Mouse (Mus musculus) liver, embryonic 16.5 days (tissue): Measurements from ENCODE around the gene Tmcc1. TPM values are rescaled to one million over a fixed set of nuclear protein-coding genes. Genes with fewer than 3 reads are reported as not detected.

Source experiments
- ATAC-seq: fragments of 200-750 bp; cut with Nextera tagmentation; 2 replicates; pipeline ENCODE4 v1.8.0; 2017; ENCODE audit warnings: low read depth, mild to moderate bottlenecking, moderate number of reproducible peaks, moderate library complexity
- H3K27ac ChIP-seq: fragments of 300-500 bp; sonication (generic); 2 replicates; pipeline ENCODE4 v1.5.1; 2014; ENCODE audit warnings: mild to moderate bottlenecking, low read length
- H3K27me3 ChIP-seq: fragments of 300-500 bp; sonication (generic); 2 replicates; pipeline ENCODE4 v1.6.1; 2014; ENCODE audit warnings: low read depth, low read length, mixed read lengths; ENCODE audit not compliant: control insufficient read depth, insufficient read depth
- H3K36me3 ChIP-seq: fragments of 300-500 bp; sonication (generic); 2 replicates; pipeline ENCODE4 v1.6.1; 2014; ENCODE audit warnings: mild to moderate bottlenecking; ENCODE audit not compliant: control insufficient read depth, insufficient read depth
- H3K4me1 ChIP-seq: fragments of 300-500 bp; sonication (generic); 2 replicates; pipeline ENCODE4 v1.6.1; 2014; ENCODE audit warnings: low read depth, low read length, mixed read lengths; ENCODE audit not compliant: control insufficient read depth
- H3K4me2 ChIP-seq: fragments of 300-500 bp; sonication (generic); 2 replicates; pipeline ENCODE4 v1.6.1; 2014; ENCODE audit warnings: low read depth, low read length, mixed read lengths
- H3K4me3 ChIP-seq: fragments of 300-500 bp; sonication (generic); 2 replicates; pipeline ENCODE4 v1.5.1; 2014; ENCODE audit warnings: low read depth, mild to moderate bottlenecking, low read length
- H3K9ac ChIP-seq: fragments of 300-500 bp; sonication (generic); 2 replicates; pipeline ENCODE4 v1.6.1; 2014; ENCODE audit warnings: low read depth, low read length
- H3K9me3 ChIP-seq: fragments of 300-500 bp; sonication (generic); replicated peaks from 2 replicates; pipeline ENCODE4 v1.6.1; 2016; ENCODE audit warnings: low read length; ENCODE audit not compliant: control insufficient read depth
- WGBS: fragments of 180-500 bp; shearing (Covaris S2); extraction: QIAGEN DNeasy Blood & Tissue Kit; methylation state at CpG from one replicate; pipeline ENCODE4 v1.1.7; 2014; ENCODE audit not compliant: insufficient replicate concordance; 5-methylcytosine and 5-hydroxymethylcytosine counted together
- polyA plus RNA-seq: library from polyadenylated mRNA; unstranded; fragments of >200 nt; fragmentation: Nextera tagmentation; extraction: Ambion mirVana; gene quantifications from 2 replicates; pipeline ENCODE4 v1.2.1, GENCODE M21; 2015

The Tmcc1 gene
- polyA plus RNA-seq, 1 experiment from 2014 or later, result 3.6 TPM

DNA sequence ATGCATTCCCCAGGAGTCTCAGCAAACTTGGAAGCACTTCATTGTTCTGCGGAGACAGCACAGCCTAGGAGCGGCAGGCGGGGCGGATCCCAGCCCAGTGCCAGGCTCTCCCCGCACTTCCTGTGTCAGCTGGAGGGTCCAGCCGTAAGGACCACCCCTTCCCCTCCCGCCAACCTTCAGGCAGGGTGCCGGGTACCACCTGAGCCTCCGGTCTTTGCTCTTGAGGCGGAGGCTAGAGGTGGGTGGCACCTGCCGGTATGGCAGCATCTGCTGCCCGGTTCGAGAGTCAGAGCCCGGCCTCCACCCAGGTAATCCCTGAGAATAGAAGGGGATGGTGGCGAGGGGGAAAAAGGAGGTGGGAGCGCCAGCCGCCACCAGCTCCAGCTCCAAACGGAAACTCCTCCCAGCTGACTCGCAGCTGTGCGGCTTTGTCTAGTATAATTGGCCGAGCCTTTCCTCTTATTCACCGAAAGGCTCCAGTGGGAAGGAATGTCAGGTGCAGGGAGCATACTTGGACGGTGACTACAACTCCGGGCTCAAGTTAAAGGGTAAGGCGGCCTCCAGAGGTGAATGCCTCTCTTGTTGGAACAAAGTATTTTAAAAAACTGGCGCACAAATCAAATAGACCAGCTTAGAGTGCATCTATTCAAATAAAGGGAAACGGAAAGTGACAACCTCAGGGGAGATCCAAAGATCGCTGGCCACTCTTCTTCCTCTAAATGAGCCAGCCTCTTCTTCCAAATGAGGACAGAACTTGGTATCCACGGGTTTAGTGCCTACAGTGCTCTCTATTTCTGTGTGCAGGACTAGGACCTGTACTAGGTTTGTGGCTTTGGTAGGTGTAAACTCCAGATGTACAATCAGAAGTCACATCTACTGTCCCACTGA lies 85.6 kb downstream of the Tmcc1 start:
- Histone ChIP-seq H3K27me3 (no peaks in the 10 kb centered on the region), H3K4me2 (peak overlapping the region; percentile 75), H3K4me3 (peak overlapping the region; percentile 59), H3K9ac (peak overlapping the region; percentile 45), H3K9me3 (no peaks in the 10 kb centered on the region), H3K27ac (no peak overlapping the region), H3K36me3 (no peaks in the 10 kb centered on the region), H3K4me1 (peaks cover 8% of the 10 kb centered on the region)
- peak; percentile 47 for ATAC-seq
- WGBS, result 2% methylated on average over 29 of the region's 29 CpGs

DNA sequence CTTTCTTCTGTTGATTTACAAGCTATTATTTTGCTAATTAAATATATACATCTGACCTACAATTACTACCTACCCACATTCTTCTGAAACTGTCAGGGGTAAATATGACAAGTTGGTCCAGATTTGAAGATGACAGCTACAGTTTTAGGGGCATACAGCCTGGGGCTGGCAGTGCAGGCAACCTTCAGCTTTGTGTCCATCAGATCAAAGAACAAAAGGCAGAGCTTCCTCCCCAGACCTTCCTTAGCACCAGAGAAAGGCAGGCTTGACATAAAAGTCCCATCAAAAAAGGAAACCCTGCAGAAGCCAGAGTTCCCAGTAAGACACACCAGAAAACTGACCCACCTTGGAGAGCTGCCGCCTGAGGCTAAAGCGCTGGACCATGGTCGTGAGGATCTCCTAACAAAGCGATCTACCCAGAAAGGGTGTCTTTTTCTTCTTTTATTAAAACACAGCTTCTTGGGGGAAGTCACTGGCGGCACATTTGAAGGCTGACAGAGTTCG lies 86.3 kb downstream of the Tmcc1 start:
- H3K9ac ChIP-seq, result no peak overlapping the region; the same call in 1 of the 2 replicates

DNA sequence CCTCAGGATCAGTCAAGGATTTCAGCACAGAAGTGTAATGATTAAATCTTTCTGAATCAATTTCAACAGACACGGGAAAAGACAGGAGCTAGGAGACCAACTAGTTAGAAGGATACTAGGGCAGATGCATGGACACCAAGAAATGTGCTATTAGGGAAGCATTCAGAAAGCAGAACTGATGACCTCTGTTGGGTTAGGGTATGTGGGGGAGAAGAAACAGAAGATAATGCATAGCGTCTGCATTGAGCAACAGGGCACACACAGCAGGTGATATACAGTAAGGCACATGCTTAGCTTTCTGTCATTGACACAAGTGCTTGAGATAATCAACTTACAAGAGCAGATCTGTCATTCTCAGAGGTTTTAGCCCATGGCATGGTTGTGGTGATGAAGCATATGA lies 95.7 kb downstream of the Tmcc1 start:
- Histone ChIP-seq H3K27ac (no peak overlapping the region), H3K9ac (no peak overlapping the region), H3K4me1 (no peaks in the 10 kb centered on the region; the same call in 1 of the 2 replicates), H3K36me3 (no peaks in the 10 kb centered on the region), H3K4me2 (no peak overlapping the region), H3K4me3 (no peak overlapping the region), H3K27me3 (no peaks in the 10 kb centered on the region), H3K9me3 (no peaks in the 10 kb centered on the region)
- ATAC-seq, result no peak
- 54% methylated on average over 2 of the region's 2 CpGs for WGBS

More for the DNA sequence above, 86.3 kb downstream of the Tmcc1 start:
- WGBS, result 12% methylated on average over 6 of the region's 6 CpGs
- Histone ChIP-seq H3K4me1 (peaks cover 8% of the 10 kb centered on the region), H3K4me3 (peak overlapping the region; percentile 59), H3K9me3 (no peaks in the 10 kb centered on the region), H3K4me2 (peak overlapping the region; percentile 75), H3K27ac (no peak overlapping the region), H3K27me3 (no peaks in the 10 kb centered on the region), H3K36me3 (no peaks in the 10 kb centered on the region)
- ATAC-seq, result no peak

DNA sequence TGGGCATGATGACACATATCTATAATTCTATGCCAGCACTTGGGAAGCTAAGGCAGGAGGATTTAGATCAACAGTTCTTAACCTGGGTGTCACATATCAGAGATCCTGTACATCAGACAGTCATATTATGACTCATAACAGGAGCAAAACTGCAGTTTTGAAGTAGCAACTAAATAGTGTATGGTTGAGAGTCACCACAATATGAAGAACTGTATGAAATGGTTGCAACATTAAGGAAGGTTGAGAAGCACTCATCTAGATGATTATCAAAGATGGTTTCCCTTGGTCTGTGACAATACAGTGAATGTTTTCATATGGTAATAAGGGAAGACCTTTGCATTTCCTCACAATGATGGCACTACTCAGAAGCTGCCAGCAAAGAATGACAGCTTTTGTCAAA lies 103.9 kb downstream of the Tmcc1 start:
- Histone ChIP-seq H3K9me3 (no peaks in the 10 kb centered on the region), H3K4me2 (no peak overlapping the region), H3K27me3 (no peaks in the 10 kb centered on the region), H3K27ac (no peak overlapping the region), H3K36me3 (no peaks in the 10 kb centered on the region), H3K9ac (no peak overlapping the region), H3K4me3 (no peak overlapping the region), H3K4me1 (no peaks in the 10 kb centered on the region; the same call in 1 of the 2 replicates)
- ATAC-seq, result no peak

DNA sequence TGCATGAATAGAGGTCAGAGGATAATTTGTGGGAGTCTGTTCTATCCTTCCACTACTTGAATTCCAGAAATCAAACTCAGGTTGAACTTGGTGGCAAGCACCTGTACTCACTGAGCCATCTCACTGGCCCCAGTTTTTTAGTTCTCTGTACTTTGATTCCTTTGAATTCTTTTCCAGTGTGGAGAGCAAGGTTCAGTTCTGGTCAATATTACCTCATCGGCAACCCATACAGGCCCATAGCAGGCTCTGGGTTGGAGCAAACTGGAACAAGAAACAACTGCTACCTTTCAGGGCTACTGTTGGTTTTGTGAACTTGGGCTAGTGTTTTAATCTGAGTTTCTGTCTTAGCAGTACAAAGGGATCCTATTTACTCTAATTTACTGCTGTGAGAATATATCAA lies 107.2 kb downstream of the Tmcc1 start:
- peak; percentile 87 for ATAC-seq
- no peaks in the 10 kb centered on the region for H3K9me3 ChIP-seq
- no peak overlapping the region for H3K4me3 ChIP-seq
- no peaks in the 10 kb centered on the region for H3K36me3 ChIP-seq
- H3K9ac ChIP-seq, result no peak overlapping the region
- no peaks in the 10 kb centered on the region for H3K27me3 ChIP-seq
- no peak overlapping the region for H3K27ac ChIP-seq
- WGBS, result 81% methylated on average over 1 of the region's 1 CpGs
- no peak overlapping the region for H3K4me2 ChIP-seq
- no peaks in the 10 kb centered on the region; the same call in 1 of the 2 replicates for H3K4me1 ChIP-seq

DNA sequence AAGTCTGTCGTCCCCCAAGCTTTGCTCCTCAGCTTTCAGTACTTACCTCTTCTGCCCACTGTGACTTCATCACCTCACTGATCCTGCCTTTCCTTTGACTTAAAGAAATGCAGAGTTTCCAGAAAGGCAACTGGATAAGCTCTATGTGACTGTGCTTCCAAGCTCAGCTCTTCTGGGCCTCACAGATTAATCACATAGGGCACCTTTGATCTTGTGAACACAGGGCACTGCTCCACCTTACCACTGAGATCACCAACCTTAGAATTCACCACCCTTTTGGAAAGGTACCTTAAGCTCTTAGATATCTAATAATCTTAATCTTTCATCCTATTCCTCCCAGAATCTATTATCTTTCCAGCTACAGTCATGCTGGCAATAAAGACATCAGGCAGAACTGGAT lies 111.0 kb downstream of the Tmcc1 start:
- no peak overlapping the region for H3K4me2 ChIP-seq
- 50% methylated on average over 1 of the region's 1 CpGs for WGBS

DNA sequence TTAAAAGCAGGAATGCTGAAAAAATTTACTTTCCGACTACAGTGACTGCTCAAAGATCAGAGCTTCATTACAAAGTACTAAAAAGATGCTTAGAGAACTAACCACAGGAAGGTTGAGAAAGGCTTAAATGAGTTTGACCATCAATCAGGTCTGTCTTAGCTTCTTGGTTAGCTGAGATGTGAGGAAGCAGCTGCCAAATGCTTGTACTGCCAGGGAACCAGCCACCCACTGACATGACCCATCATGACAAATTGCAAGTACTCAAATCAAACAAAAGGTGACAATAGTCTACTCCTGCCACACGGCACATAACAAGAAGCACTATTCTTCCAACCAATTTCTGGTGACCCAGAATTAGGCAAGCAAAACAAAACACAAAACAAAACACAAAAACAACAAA lies 111.9 kb downstream of the Tmcc1 start:
- Histone ChIP-seq H3K9ac (no peak overlapping the region), H3K27ac (no peak overlapping the region), H3K36me3 (no peaks in the 10 kb centered on the region), H3K4me1 (no peaks in the 10 kb centered on the region; the same call in none of the 2 replicates), H3K4me3 (no peak overlapping the region), H3K9me3 (no peaks in the 10 kb centered on the region), H3K4me2 (no peak overlapping the region), H3K27me3 (no peaks in the 10 kb centered on the region)
- WGBS, result 67% methylated on average over 2 of the region's 2 CpGs
- no peak for ATAC-seq

More for the DNA sequence above, 111.0 kb downstream of the Tmcc1 start:
- no peaks in the 10 kb centered on the region for H3K27me3 ChIP-seq
- no peak for ATAC-seq
- no peak overlapping the region for H3K27ac ChIP-seq
- H3K9me3 ChIP-seq, result no peaks in the 10 kb centered on the region
- H3K4me3 ChIP-seq, result no peak overlapping the region
- no peaks in the 10 kb centered on the region; the same call in none of the 2 replicates for H3K4me1 ChIP-seq
- H3K36me3 ChIP-seq, result no peaks in the 10 kb centered on the region
- no peak overlapping the region for H3K9ac ChIP-seq

DNA sequence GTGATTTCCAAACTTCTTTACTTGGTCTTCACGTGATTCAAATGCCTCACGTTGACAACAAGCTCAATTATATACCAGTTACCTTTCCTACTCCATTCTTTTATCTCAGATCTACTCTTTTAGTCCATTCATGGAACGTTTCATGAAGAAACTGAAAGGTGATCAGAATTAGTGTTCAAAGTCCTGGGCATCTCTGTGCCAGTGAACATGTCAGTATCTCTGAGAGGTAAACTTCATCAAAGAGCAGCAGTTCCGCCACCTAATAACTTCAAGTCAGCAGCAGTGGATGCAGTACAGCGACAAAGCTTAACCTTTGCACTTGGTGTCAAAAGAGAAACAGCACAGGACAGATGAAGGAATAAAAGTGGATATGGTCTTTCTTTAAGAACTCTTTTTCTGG lies 112.5 kb downstream of the Tmcc1 start:
- no peaks in the 10 kb centered on the region for H3K27me3 ChIP-seq
- no peaks in the 10 kb centered on the region for H3K9me3 ChIP-seq
- H3K4me2 ChIP-seq, result no peak overlapping the region
- no peak overlapping the region for H3K27ac ChIP-seq
- H3K36me3 ChIP-seq, result no peaks in the 10 kb centered on the region
- no peak overlapping the region for H3K4me3 ChIP-seq
- ATAC-seq, result no peak
- H3K4me1 ChIP-seq, result no peaks in the 10 kb centered on the region; the same call in none of the 2 replicates
- WGBS, result 55% methylated on average over 5 of the region's 5 CpGs
- H3K9ac ChIP-seq, result no peak overlapping the region

DNA sequence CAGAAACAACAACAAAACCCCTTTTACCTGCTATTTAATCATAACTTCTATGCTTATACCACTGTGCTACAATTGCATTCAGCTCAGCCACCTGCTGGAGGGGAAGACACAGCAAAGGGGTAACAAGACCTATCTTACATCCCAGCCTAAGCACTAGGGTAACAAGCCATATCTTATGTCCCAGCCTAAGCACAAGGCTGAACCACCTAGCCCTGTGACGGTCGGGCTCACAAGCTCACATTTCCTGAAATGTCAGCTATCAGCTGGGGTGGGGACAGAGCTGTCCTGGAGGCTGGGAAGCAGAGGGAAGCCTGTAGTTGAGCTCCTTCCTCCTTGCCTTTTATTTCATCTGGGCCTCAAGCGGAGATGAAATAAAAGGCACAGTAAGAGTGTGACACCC lies 115.7 kb downstream of the Tmcc1 start:
- Histone ChIP-seq H3K27me3 (no peaks in the 10 kb centered on the region), H3K36me3 (no peaks in the 10 kb centered on the region), H3K9me3 (no peaks in the 10 kb centered on the region), H3K4me2 (no peak overlapping the region), H3K4me3 (no peak overlapping the region), H3K27ac (no peak overlapping the region), H3K9ac (no peak overlapping the region), H3K4me1 (peaks cover 3% of the 10 kb centered on the region)
- ATAC-seq, result no peak
- 39% methylated on average over 3 of the region's 3 CpGs for WGBS
